Mouse (Mus musculus) erythroblast, embryonic 14.5 days (primary cell): Measurements from ENCODE around the gene Tm4sf5.

Experiments used
- GATA1 ChIP-seq: IDR thresholded peaks from 2 replicates; pipeline ENCODE4 v1.6.1; 2012; ENCODE audit warnings: low read length, inconsistent platforms, mixed read lengths
- TAL1 ChIP-seq: IDR thresholded peaks from 3 replicates; pipeline ENCODE4 v1.6.1; 2012; ENCODE audit warnings: low read length, inconsistent platforms, mixed read lengths

GRCm38 (mm10) chr11:70539423-70539822, 34.4 kb downstream of the Tm4sf5 start:
- no peak for TF ChIP-seq GATA1
- TF ChIP-seq TAL1 = no peak
